27 mouse cellular contexts compared by ENCODE assay signal in the genomic region with DNA sequence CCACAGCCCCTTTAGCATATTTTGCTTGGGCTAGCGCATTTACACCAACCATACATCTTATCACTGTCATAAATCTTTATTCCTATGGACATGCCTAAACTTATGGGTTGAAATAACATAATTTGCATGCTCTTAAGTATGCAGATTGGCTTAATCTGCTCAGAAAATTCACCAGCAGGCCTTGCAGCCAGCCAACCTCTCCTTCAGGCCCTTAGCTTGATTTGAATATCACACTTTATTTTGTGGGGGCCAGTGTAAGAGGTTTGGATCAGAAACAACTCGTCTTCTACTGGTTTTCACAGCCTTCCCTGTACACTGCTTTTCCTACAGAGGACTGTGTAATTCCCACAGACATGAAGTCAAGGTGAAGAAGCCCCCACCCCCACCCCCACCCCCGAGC.
"Had no signal": no experiment of that assay in that cellular context is flagged by ENCODE, and none has a peak within 500 bp of the region (broad histone marks: within the 10 kb centered on the region; RNA-seq: fewer than 3 reads in every experiment).

No protein-coding gene starts in this region.

- H3K4me2 ChIP-seq: embryonic facial prominence, embryonic 12.5 days; embryonic facial prominence, embryonic 13.5 days; embryonic facial prominence, embryonic 15.5 days; forebrain, embryonic 12.5 days; forebrain, embryonic 13.5 days; forebrain, embryonic 15.5 days; heart, embryonic 11.5 days; heart, embryonic 12.5 days had no signal

- H3K36me3 ChIP-seq: embryonic facial prominence, embryonic 10.5 days; embryonic facial prominence, embryonic 12.5 days; embryonic facial prominence, embryonic 13.5 days; embryonic facial prominence, embryonic 15.5 days; forebrain, embryonic 10.5 days; forebrain, embryonic 12.5 days; forebrain, embryonic 15.5 days; heart, embryonic 10.5 days; heart, embryonic 12.5 days had no signal

- H3K27me3 ChIP-seq: embryonic facial prominence, embryonic 12.5 days; embryonic facial prominence, embryonic 13.5 days; embryonic facial prominence, embryonic 15.5 days; forebrain, embryonic 12.5 days; forebrain, embryonic 13.5 days; forebrain, embryonic 15.5 days; heart, embryonic 12.5 days had no signal

- ATAC-seq: forebrain, embryonic 13.5 days; forebrain, embryonic 14.5 days; forebrain, embryonic 15.5 days had no signal

- H3K9me3 ChIP-seq: embryonic facial prominence, embryonic 10.5 days; embryonic facial prominence, embryonic 12.5 days; embryonic facial prominence, embryonic 13.5 days; embryonic facial prominence, embryonic 15.5 days; forebrain, embryonic 10.5 days; forebrain, embryonic 12.5 days; forebrain, embryonic 13.5 days; forebrain, embryonic 15.5 days; heart, embryonic 10.5 days; heart, embryonic 12.5 days had no signal

- H3K27ac ChIP-seq: embryonic facial prominence, embryonic 10.5 days; embryonic facial prominence, embryonic 12.5 days; embryonic facial prominence, embryonic 13.5 days; embryonic facial prominence, embryonic 15.5 days; forebrain, embryonic 10.5 days; forebrain, embryonic 12.5 days; forebrain, embryonic 13.5 days; forebrain, embryonic 15.5 days; gastrocnemius, adult 2 months; heart, adult 2 months; heart, embryonic 10.5 days had no signal

- H3K9ac ChIP-seq: embryonic facial prominence, embryonic 12.5 days; embryonic facial prominence, embryonic 13.5 days; embryonic facial prominence, embryonic 15.5 days; forebrain, embryonic 12.5 days; forebrain, embryonic 13.5 days; forebrain, embryonic 15.5 days; heart, embryonic 12.5 days had no signal

- H3K4me3 ChIP-seq: embryonic facial prominence, embryonic 10.5 days; embryonic facial prominence, embryonic 12.5 days; embryonic facial prominence, embryonic 13.5 days; embryonic facial prominence, embryonic 15.5 days; erythroblast, embryonic 14.5 days; forebrain, embryonic 10.5 days; forebrain, embryonic 12.5 days; forebrain, embryonic 13.5 days; forebrain, embryonic 15.5 days; gastrocnemius, adult 2 months; heart, adult 2 months; heart, embryonic 10.5 days; heart, embryonic 12.5 days had no signal

- H3K4me1 ChIP-seq: embryonic facial prominence, embryonic 12.5 days; embryonic facial prominence, embryonic 15.5 days; forebrain, embryonic 13.5 days; forebrain, embryonic 15.5 days had no signal

- DNase-seq: cerebellum, adult 9-10 months; cerebellum, adult 9-11 months; cerebellum, postnatal 10 days; cerebellum, postnatal 14 days; cerebellum, postnatal 25 days; cerebellum, postnatal 36 days; embryo, embryonic 11 days; gastrocnemius, adult 2 months; gastrocnemius, postnatal 10 days; gastrocnemius, postnatal 14 days; gastrocnemius, postnatal 25 days; gastrocnemius, postnatal 36 days; heart, adult 18-20 months; heart, adult 2 months had no signal
